Mouse (Mus musculus) inflammation-experienced regulatory T-cells, adult 6 months (primary cell): Measurements from ENCODE around the gene Ube2d1. TPM values are rescaled to one million over a fixed set of nuclear protein-coding genes. Genes with fewer than 3 reads are reported as not detected.

Experiments used
- ATAC-seq: one replicate; pipeline ENCODE4 v1.8.0; 2017
- polyA plus RNA-seq, 3 experiments: library from polyadenylated mRNA; unstranded; fragments of 100-300 nt; shearing (Covaris generic); gene quantifications; one replicate each; pipeline ENCODE4 v1.2.1; 2017

The Ube2d1 gene
- polyA plus RNA-seq, 3 experiments from 2014 or later = 17.3 to 22.4 (median 21.3) TPM

DNA sequence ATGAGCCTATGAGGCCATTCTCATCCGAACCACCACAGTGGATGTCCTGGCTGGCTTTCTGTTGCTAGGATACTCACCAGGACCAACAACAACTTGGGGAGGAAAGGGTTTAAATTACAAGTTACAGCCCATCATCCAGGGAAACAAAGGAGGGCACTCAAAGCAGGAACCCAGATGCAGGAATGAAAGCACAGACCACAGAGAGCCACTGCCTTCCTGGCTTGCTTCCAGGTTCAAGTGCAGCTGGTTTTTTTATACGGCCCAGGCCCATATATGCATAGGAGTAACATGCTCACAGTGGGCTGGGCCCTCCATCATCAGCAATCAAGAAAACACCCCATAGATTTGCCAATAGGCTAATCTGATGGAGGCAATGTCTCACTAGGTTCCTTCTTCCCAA lies 62.4 kb downstream of the Ube2d1 start:
- no peak for ATAC-seq

DNA sequence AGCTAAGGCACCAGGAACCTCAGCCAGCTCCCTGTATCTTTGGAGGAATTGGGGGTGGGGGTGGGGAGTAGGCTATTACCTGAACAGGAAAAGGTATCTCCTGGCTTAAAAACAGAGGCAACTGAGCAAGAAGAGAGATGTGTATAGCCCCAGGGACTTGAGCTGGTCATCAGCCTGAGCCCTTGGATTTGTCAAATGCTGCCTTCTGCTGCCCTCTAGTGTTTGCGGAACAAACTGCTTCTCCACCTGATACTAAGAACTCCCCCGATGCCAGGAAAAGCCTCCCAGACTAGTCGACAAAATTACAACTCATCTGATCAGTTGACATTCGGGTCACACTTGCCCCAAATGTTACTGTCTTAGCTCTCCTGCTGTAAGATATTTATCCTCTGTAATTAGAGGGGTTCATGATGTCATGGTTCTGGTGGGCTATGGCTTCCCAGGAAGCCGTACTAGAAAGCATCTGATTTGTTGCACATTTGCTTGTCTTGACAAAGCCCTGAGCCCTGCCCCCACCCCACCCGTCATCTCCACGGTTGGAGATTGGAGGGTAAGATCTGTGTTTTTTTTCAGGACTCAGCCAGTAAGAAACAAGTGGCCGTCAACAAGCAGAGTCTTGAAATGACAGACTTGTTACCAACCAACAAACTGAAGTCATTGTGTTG lies 66.7 kb downstream of the Ube2d1 start:
- ATAC-seq = peak; percentile 74

DNA sequence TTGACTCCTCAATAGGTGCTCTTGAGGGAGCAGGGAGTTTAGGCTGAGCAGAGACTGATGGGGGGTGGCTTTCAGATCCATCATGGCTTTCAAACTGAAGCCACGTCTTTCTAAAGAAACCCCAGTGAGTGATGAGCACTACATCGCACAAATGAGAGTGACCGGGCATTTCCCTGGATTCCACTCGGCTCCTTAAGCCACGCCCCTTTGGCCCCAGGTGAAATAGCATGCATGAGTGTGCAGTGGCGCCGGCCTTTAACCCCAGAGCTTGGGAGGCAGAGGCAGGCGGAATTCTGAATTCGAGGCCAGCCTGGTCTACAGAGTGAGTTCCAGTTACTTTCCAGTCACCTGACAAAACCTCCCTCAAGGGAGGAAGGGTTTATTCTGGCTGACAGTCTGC lies 69.1 kb downstream of the Ube2d1 start:
- ATAC-seq = no peak

Other genes starting within 250 kb of the Ube2d1 start
- under 1 TPM in 1 of 3 experiments, not detected in 2; 0.27 TPM for gene Bicc1, start 125.6 kb downstream of the Ube2d1 start, polyA plus RNA-seq
- gene Tfam, start 47.0 kb downstream of the Ube2d1 start, polyA plus RNA-seq = 100 to 1,000 TPM in 1 of 3 experiments, 10 to 100 TPM in 2; 92.5 to 100 (median 93.8) TPM
- gene Cisd1, start 59.7 kb upstream of the Ube2d1 start, polyA plus RNA-seq = 10 to 100 TPM; 31.9 to 59.6 (median 36.2) TPM
- 1 to 10 TPM; 3.3 to 5.9 (median 5.4) TPM for gene Ipmk, start 62.5 kb upstream of the Ube2d1 start, polyA plus RNA-seq